Mouse (Mus musculus) embryo, embryonic 9.5 days (tissue): ENCODE data around the gene Fam160b1.
A peak's percentile ranks its signal among the peaks of the same experiment; 100 is the strongest.

Experiments used
- DNase-seq: peaks from one replicate; pipeline ENCODE4 v3.0.0-alpha.2; 2017; ENCODE audit errors: extremely low spot score

The Fam160b1 gene

GRCm38 (mm10) chr19:57360341-57361130 lies at the start of gene Fam160b1:
Fam160b1 (plus strand) TSS chr19:57360680.
- DNase-seq, result peak; percentile 100

- no peak for DNase-seq
Measured at GRCm38 (mm10) chr19:57313226-57313625, 47.3 kb upstream of the Fam160b1 start.

- no peak for DNase-seq
Measured at GRCm38 (mm10) chr19:57313891-57314345, 46.6 kb upstream of the Fam160b1 start.

- no peak for DNase-seq
Measured at GRCm38 (mm10) chr19:57314346-57315012, 46.0 kb upstream of the Fam160b1 start, which contains the start of gene Ablim1. Ablim1 (minus strand) TSS chr19:57314919.

- no peak for DNase-seq
Measured at GRCm38 (mm10) chr19:57315013-57315565, 45.4 kb upstream of the Fam160b1 start.

- DNase-seq, result no peak
Measured at GRCm38 (mm10) chr19:57316597-57316996, 43.9 kb upstream of the Fam160b1 start.

- no peak for DNase-seq
Measured at GRCm38 (mm10) chr19:57320656-57321382, 39.7 kb upstream of the Fam160b1 start.

GRCm38 (mm10) chr19:57321839-57322238 lies 38.6 kb upstream of the Fam160b1 start:
- no peak for DNase-seq

- DNase-seq, result no peak
Measured at GRCm38 (mm10) chr19:57322491-57322890, 38.0 kb upstream of the Fam160b1 start.

- DNase-seq, result no peak
Measured at GRCm38 (mm10) chr19:57323087-57323486, 37.4 kb upstream of the Fam160b1 start.

- DNase-seq, result peak; percentile 60
Measured at GRCm38 (mm10) chr19:57325748-57326300, 34.7 kb upstream of the Fam160b1 start.

- no peak for DNase-seq
Measured at GRCm38 (mm10) chr19:57327679-57328078, 32.8 kb upstream of the Fam160b1 start.

- no peak for DNase-seq
Measured at GRCm38 (mm10) chr19:57328269-57328668, 32.2 kb upstream of the Fam160b1 start.

GRCm38 (mm10) chr19:57328792-57329191 lies 31.7 kb upstream of the Fam160b1 start:
- DNase-seq, result peak; percentile 28

GRCm38 (mm10) chr19:57330309-57330708 lies 30.2 kb upstream of the Fam160b1 start:
- no peak for DNase-seq

GRCm38 (mm10) chr19:57331237-57331636 lies 29.2 kb upstream of the Fam160b1 start:
- no peak for DNase-seq

- no peak for DNase-seq
Measured at GRCm38 (mm10) chr19:57333356-57333755, 27.1 kb upstream of the Fam160b1 start.

- no peak for DNase-seq
Measured at GRCm38 (mm10) chr19:57335135-57335534, 25.3 kb upstream of the Fam160b1 start.

GRCm38 (mm10) chr19:57339281-57339864 lies 21.1 kb upstream of the Fam160b1 start:
- DNase-seq, result no peak

GRCm38 (mm10) chr19:57340900-57341742 lies 19.4 kb upstream of the Fam160b1 start:
- DNase-seq, result no peak
